Mouse (Mus musculus): ENCODE data around the gene Pdcd1lg2.
"Not testable (repeated sequence)": the region's sequence is repeated elsewhere in the genome, so short reads cannot be mapped to it uniquely, and the experiment has no call there.

The Pdcd1lg2 gene

DNA sequence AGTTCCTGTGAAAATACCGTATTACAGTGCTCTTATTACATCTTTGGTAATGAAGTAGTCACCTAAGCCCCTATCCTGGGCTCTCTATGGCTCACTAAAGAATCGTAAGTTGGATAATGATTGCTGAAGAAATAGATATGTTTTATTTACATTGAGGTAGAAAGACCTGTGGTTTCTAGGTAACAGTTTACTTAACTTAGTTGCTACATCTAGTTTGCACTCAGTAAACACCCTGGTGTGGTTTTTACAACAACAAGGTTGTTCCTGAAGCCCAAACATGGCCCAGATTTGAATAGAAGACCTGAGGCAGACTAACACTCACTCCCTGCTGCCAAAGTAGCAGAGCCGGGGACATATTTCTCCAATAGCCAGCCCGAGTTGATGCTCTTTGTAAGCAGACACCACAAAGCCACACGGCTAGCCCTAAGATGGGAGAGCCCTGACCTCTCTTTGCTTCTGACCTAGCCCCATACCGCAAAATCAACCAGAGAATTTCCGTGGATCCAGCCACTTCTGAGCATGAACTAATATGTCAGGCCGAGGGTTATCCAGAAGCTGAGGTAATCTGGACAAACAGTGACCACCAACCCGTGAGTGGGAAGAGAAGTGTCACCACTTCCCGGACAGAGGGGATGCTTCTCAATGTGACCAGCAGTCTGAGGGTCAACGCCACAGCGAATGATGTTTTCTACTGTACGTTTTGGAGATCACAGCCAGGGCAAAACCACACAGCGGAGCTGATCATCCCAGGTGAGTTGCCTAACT is 30.7 kb upstream of the Pdcd1lg2 start:
- in situ Hi-C loops (cut with MboI; ENCODE audit: low sequenced_read_pairs), result no loop called here

DNA sequence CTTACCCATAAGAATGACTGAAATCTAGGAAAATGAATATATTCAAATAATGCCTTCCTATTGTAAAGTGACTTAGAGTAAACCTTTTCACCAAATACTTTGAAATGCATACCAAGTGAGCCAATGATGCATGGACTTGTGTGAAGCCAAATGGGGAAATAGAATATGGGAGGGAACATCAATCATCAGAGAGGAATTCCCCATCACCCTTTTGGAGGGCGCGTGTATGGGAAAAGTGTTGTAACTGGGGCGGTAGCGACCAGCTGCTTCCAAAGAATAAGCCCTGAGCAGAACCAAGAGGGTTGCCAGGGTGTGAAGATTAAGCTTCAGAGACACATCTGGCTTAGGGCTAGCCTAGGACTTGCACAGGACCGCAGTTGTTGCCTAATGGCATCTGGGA is 27.4 kb upstream of the Pdcd1lg2 start:
- in situ Hi-C loops (cut with MboI; ENCODE audit: low sequenced_read_pairs), result no loop called here

DNA sequence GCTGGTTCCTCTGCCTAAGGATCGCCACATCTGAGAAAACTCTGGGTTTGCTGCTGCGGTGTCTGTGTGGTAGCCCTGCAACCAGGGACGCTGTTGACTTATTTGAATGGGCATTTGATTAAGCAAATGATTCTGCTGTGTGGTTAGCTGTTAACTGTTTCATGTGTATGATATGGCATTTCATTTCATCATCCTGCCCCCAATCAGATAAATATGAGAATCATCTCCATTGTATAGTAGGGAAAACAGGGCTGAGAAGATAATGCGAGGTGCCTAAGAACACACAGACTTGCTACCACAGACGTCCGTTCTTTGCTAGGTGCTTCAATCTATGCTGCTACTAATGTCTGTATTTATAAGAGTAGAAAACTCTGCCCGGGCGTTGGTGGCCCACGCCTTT is 26.3 kb upstream of the Pdcd1lg2 start:
- in situ Hi-C loops (cut with MboI; ENCODE audit: low sequenced_read_pairs), result no loop called here

DNA sequence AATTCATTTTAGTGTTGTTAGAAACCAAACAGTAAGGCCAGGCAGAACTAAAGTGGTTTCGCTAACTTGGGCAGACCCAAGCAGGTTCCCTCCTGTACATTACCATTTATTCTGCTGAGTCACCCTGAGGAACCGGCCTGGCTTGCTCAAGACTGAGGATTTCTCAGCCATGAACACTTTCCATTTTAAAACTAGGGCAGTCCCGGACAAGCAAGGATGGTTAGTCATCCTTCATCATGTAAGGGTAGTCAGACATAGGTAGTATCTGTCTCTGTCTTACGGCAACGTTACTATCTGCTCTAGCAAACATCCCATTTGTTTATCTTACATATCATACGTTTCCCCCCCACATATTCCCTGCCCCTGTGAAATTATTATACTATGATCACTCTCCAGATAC is 25.7 kb upstream of the Pdcd1lg2 start:
- in situ Hi-C loops (cut with MboI; ENCODE audit: low sequenced_read_pairs), result loop anchor here (5.0 kb wide), 1 partner anchor 102 kb away; no protein-coding TSS in a partner anchor

DNA sequence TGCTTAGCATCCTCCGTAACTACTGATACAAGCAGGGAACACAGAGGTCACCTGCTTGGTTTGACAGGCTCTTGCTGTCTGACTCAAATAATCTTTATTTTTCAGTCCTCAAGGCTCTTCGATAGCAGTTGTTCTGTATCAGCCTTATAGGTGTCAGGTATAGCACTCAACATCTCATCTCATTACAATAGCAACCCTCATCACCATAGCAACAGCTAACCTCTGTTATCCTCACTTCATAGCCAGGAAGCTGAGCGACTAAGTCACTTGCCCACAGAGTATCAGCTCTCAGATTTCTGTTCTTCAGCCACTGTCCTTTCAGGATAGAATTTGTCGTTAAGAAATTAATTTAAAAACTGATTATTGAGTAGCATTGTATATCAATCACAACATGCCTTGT is 24.9 kb upstream of the Pdcd1lg2 start:
- in situ Hi-C loops (cut with MboI; ENCODE audit: low sequenced_read_pairs), result loop anchor here (5.0 kb wide), 1 partner anchor 101 kb away; no protein-coding TSS in a partner anchor

DNA sequence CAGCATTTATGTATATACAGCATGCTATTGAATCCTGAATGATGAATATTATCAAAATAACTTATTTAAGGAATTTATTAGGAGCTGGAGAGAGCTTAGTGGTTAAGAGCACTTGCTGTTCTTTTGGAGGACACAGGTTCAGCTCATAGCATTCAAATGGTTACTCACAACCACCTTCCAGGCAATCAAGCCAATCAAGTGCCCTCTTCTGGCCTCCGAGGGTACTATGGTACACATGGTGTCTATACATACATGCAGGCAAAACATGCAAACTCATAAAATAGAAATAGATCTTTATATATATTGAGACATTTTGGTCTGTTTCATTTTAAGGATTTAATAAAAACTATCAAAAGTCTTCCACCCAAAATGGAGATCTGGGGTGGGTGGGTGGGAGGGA is 21.9 kb upstream of the Pdcd1lg2 start:
- in situ Hi-C loops (cut with MboI; ENCODE audit: low sequenced_read_pairs), result loop anchor here (5.0 kb wide), 1 partner anchor 98 kb away; no protein-coding TSS in a partner anchor

DNA sequence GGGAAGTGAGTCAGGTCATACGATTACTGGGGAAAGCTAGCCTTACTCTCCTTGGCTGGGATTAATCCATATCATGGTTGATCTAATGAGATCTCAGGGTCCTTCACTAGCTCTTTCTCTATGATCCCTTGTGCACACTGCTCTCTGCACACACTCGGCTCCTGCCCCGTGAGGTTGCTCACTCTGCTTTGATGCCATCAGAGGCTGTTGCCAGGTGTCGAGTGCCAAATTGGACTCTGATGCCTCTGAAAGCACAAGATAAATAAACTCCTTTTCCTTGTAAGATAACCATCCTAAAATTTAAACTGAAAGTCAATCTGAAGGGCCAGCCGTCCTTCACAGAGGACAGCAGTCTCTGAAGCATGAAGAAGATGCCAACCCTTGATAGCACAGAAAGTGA is 20.2 kb upstream of the Pdcd1lg2 start:
- in situ Hi-C loops (cut with MboI; ENCODE audit: low sequenced_read_pairs), result no loop called here

DNA sequence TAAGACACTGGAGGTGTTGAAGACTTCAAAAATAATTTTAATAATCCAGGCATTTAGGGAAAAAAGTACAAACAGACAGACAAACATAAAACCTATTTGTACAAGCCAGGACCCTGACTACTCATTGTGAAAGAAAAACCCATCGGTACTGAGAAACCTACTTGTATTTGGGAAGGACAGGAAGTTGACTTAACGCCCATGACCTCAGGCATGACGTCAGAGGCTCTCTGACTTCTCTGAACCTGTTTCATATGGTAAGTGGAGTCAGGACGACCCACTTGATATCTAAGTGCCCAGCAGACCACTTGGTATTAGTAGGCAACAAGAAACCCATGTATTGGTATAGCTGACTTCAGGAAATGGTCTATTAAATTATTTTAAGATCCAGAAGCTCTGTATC is 19.4 kb upstream of the Pdcd1lg2 start:
- in situ Hi-C loops (cut with MboI; ENCODE audit: low sequenced_read_pairs), result no loop called here

DNA sequence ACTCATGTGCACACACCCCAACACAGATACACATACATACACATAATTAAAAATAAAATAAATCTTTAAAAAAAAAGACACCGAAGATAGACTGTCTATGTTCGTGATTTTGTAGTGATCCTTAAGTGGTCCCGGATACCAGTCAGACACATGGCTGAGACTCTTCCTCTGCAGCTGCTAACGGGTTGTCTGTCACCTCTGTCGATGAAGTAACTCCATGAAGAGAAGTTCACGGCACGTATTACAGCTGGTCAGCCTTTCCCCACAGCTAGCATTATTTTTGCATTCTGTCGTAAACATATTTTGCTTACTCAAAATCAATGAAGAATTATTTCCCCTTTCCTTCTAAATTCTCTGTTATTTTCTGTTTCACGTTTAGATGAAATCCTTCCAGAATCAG is 17.4 kb upstream of the Pdcd1lg2 start:
- in situ Hi-C loops (cut with MboI; ENCODE audit: low sequenced_read_pairs), result no loop called here

DNA sequence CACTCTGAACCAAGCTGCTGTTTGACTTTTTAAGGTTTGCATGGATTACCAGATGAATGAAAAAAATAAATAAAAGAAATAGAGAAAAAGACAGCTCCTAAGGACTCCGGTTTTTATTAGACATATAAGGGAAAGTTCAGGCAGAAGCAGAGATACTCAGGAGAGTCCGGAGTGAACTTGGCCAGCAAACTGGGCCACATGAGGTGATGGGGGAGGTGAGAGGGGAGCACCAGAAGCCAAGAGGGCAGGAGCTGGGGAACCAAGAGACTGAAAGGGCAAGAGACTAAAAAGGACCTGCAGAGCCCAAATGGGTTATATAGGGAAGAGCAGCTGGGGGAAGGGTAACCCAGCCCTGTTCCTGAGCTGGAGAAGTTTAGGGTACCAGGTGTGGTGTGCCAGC is 16.0 kb upstream of the Pdcd1lg2 start:
- in situ Hi-C loops (cut with MboI; ENCODE audit: low sequenced_read_pairs), result no loop called here

DNA sequence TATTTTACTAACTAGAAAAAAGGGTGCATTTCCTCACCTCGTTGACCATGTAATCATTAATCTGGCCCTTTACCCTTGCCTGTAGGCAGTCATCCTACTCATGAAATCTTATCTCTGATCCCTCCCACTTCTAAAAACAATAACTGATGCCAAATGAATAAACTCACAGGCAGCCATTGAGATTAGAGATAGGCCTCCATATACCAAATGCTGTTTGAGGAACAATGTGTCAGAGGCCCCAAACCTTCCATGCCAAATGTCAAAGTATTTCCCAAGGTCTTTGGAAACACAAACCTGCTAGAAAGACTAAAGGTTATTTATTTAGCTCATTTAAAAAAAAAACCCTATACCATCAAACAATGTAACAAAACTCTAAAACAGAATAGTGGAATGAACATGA is 14.4 kb upstream of the Pdcd1lg2 start:
- in situ Hi-C loops (cut with MboI; ENCODE audit: low sequenced_read_pairs), result no loop called here

DNA sequence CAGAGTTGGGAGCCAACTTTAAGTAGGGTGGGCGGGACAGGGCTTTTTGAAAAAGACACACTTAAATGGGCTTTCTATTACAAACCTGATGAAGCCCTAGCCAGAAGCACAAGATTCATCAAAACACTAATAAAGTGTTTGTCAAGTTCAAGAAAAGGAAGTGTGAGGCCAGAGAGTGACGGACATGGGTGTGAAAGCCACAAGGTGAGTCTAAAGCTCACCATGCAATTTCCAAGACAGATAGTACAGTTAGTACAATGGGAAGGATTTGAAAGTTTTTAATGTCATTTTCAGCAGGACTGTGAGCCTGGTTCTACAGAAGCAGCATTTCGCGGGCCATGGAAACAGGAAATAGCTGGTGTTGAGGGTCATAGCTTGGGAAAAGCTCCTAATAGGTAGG is 10.9 kb upstream of the Pdcd1lg2 start:
- in situ Hi-C loops (cut with MboI; ENCODE audit: low sequenced_read_pairs), result no loop called here

DNA sequence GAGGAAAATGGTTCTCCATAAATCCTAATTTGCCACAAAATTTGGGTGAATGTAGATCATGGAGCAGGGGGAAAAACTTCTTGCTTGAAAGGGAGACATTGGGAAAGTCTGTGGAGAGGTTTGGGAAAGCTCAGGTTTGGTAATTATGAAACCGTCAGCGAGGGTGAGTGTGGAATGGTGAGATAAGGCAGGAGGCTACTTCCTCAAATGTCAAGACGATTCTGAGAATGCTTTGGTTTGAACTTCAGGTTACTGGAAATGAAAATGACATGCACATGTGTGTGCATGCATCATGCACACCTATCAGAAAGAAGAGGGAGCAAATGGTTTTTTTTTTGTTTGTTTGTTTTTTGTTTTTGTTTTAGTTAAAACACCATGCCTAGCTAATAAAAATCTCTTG is 10.3 kb upstream of the Pdcd1lg2 start:
- in situ Hi-C loops (cut with MboI; ENCODE audit: low sequenced_read_pairs), result no loop called here

DNA sequence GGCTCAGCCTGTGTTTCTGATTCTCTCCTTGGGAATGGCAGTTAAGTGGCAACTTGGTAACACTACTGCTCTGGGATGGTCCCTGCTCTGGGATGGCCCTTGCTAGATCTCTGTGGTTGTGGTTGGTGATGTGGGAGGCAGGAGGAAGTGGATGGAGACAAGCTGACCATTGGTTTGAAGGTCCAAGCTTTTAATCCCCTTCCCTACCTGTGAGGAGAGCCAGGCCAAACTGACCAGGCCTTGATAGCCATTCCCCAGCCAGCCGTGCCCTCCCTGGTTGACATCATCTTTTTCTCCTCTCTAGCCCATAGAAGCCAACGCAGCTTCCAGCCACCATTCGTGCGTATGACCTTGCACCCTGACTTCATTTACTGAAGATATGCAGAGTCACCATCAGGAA is 8.1 kb upstream of the Pdcd1lg2 start:
- in situ Hi-C loops (cut with MboI; ENCODE audit: low sequenced_read_pairs), result no loop called here

DNA sequence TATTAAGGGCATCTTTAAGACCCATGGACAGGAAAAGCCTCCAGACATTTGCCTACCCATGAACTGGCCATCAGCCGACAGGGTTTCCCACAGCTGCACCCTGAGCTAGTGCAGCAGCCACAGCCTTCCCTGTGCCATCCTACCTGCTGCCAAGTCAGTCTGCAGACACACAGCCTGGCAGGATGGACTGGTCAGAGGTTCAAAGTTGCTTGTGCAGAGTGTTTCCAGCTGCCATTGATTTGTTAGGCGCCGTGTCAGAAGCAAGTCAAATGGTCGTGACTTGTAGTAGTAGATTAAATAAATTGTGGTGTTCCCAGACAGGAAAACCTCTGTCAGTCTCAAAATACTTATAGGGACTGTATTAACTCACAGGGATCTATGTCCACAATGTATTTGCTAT is 7.5 kb upstream of the Pdcd1lg2 start:
- in situ Hi-C loops (cut with MboI; ENCODE audit: low sequenced_read_pairs), result no loop called here

DNA sequence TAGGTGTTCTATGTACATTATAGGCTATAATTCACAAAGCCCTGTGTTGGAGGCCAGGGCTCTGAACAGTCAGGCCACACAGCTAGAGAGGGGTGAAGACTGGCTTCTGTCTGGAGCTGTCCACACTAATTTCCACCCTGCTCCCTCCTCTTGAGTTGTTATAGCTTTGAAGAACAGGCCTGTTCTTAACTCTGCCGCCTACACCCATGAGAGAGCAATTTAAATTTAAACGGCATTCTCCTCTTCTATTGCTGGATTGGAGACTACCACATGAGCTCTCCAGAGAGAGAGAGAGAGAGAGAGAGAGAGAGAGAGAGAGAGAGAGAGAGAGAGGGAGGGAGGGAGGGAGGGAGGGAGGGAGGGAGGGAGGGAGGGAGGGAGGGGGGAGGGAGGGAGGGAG is 5.3 kb upstream of the Pdcd1lg2 start:
- in situ Hi-C loops (cut with MboI; ENCODE audit: low sequenced_read_pairs), result no loop called here

DNA sequence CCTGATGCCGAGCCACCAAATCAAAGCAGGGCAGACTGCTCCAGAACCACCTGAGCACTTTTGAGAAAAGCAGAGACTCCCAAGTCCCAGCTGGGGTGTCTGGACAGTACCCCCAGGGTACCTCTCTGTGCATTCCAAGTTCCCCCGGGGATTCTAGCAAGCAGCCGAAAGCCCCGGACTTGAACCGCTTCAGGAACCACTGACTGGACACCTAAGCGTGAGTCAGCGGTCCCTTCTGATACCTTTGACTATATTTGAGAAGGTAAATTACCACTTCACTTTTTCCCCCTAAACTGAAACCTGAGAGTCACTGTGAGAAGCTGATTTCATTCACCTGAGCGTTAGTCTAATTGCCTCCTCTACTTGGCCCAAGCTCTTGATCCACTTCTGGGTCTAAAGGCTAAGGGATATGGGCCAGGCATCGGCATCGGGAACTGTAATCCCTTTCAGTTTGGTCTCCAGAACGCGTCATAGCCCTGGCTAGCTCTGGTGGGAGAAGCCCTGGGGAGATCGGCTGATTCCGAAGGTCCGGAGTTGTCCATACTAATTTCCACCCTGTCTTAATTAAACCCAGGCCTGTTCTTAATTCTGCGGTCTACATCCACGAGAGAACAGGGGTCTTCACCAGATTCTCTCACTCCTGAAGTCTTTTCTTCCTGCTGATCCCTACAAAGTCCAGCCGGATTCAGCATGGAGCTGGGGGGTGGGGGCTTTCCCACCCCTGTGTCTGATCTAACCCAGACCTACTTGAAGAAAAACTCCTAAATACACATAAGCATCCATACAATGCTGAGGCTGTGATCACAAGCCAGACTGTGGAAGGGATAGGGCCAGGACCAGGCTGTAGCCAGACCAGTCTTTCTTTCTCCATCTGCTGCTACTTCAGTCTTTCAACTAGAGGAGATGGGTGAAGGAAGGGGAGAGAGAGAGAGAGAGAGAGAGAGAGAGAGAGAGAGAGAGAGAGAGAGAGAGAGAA is 4.4 kb upstream of the Pdcd1lg2 start:
- in situ Hi-C loops (cut with MboI; ENCODE audit: low sequenced_read_pairs), result no loop called here

DNA sequence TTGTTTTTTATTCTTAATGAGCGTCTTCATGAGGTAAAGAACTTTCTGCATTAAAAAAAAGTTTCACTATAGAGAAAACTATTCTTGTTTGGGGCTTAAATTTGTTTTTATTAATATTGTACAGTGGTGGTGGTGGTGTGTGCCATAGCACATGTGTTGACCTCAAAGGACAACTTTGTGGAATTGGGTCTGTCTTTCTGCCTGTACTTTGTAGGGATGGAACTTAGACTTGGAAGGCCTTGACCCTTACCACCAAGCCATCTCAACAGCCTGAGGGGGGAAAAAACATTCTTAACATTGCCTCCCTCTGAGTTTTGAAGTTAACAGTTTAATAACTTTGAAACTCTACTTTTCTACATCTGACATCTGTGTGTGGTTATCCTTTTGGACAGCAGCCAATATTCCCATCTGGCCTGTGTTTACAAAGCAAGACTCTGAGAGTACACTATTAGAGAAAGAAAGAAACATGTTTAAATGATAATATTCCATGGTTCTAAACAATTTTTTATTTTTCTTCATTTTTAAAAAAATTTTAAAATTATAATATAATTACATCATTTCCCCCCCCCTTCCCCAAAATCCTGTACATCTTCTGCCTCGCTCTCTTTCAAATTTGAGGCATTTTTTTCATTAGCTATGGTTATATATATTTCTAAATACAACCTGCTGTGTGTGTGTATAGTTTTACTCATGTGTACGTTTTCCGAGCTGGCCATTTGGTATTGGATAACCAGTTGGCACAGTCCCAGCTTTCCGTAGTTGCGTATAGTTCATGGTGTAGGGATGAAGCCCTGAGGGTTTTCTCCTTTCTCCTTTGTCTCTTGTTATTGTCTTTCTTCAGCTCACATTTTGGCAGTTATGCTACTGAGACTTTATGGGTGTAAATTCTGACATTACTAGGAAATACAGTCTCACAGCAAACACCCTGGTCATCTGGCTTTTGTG is 2.0 kb downstream of the Pdcd1lg2 start:
- in situ Hi-C loops (cut with MboI; ENCODE audit: low sequenced_read_pairs), result no loop called here

DNA sequence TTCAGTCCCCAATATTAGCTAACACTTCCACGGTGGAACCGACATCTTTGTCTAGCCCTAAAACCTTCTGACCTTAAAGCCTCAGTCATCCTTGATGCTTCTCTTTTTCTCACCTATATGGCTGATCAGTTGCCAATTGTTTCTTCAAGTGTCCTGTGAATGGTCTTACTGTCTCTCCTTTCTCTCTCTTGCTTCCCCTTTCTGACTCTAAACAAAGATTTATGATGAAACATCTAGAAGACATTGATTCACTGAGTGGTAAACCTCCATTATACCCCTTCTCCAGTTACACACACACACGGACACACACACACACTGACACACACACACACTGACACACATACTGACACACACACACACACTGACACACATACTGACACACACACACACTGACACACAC is 3.8 kb downstream of the Pdcd1lg2 start:
- in situ Hi-C loops (cut with MboI; ENCODE audit: low sequenced_read_pairs), result no loop called here

DNA sequence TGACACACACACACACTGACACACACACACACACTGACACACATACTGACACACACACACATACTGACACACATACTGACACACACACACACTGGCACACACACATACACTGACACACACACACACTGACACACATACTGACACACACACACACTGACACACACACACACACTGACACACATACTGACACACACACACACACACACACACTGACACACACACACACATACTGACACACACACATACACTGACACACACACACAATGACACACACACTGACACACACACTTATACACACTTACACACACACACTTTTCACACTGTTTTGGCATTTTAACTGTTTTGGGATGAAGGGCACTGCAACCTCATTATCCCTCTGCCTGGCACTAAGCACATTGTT is 4.2 kb downstream of the Pdcd1lg2 start:
- in situ Hi-C loops (cut with MboI; ENCODE audit: low sequenced_read_pairs), result not testable (repeated sequence)

DNA sequence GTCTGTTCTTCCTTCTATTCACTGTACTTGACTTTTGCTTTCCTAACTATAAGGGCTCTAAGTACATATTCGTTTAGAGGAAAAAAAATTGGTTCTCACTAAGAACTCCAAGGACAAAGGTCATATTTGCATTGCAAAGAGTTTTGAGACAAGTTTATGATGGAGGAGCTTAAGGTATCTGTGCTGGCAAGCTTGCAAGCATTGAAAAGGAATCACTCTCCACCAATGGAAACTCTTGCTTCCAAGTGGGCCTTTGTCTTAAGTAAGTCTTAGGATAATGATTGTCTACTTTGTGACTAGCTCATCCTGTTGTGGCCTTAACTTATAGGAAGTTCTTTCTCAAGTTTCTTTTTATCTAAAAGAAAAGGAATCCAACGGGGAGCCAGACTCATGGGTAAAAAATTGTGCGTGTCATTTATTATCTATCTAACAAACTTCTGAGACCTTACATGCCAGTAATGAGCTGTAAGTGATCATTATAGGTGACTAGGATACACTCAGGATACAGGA is 5.7 kb downstream of the Pdcd1lg2 start:
- in situ Hi-C loops (cut with MboI; ENCODE audit: low sequenced_read_pairs), result no loop called here
